Mouse (Mus musculus) stomach, postnatal 0 days (tissue): ENCODE data around the gene Thegl.

ENCODE experiments used
- CTCF ChIP-seq: IDR thresholded peaks from 2 replicates; pipeline ENCODE4 v1.5.1; 2016; ENCODE audit warnings: antibody characterized with exemption, low read depth, mild to moderate bottlenecking, moderate library complexity
- EP300 ChIP-seq: optimal IDR thresholded peaks from 2 replicates; pipeline ENCODE3; 2016; ENCODE audit warnings: antibody characterized with exemption

DNA sequence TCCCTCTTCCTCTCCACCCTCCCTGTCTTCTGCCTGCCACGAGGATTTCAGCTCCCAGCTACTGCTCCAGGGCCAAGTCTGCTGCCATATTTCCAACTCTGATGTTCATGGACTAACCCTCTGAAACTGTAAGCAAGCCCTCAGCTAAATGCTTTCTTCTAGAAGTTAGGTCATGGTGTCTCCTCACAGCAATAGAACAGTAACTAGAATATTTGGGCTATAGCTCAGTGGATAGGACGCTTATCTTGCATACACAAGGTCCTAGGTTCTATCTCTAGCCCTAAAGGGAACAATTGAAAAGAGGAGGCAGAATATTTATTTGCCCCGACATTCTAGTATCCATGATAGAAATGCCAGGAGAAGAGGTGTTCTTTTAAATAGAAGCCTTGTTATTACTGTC is 83.1 kb downstream of the Thegl start:
- TF ChIP-seq CTCF (no peak), EP300 (no peak)
